Mouse (Mus musculus): ENCODE results near the gene Sesn2. TPM values are rescaled to one million over a fixed set of nuclear protein-coding genes. Genes with fewer than 3 reads are reported as not detected.
"Not testable (repeated sequence)": the region's sequence is repeated elsewhere in the genome, so short reads cannot be mapped to it uniquely, and the experiment has no call there.

Gene Sesn2
- polyA plus RNA-seq, 1 experiment from 2014 or later, result 8.1 TPM

- Histone ChIP-seq H3K27ac (no peak overlapping the region), H3K36me3 (replicated peaks) (no peaks in the 10 kb centered on the region), H3K9ac (no peak overlapping the region), H3K4me1 (peaks cover 4% of the 10 kb centered on the region; the same call in 1 of the 2 replicates), H3K4me3 (no peak overlapping the region), H3K27me3 (replicated peaks) (no peaks in the 10 kb centered on the region), H3K9me3 (no peaks in the 10 kb centered on the region), H3K4me2 (no peak overlapping the region)
- no peak for ATAC-seq (replicated peaks)
- 91% methylated on average over 15 of the region's 15 CpGs for WGBS
These were observed 19.9 kb downstream of the Sesn2 start for GRCm38 (mm10) chr4:132490273-132491010.

- Histone ChIP-seq H3K4me2 (no peak overlapping the region), H3K4me1 (peaks cover 4% of the 10 kb centered on the region; the same call in 1 of the 2 replicates), H3K36me3 (replicated peaks) (no peaks in the 10 kb centered on the region), H3K9ac (no peak overlapping the region), H3K27me3 (replicated peaks) (no peaks in the 10 kb centered on the region), H3K4me3 (no peak overlapping the region), H3K27ac (no peak overlapping the region), H3K9me3 (no peaks in the 10 kb centered on the region)
- ATAC-seq (replicated peaks), result no peak
- 78% methylated on average over 6 of the region's 6 CpGs for WGBS
These were observed 21.3 kb downstream of the Sesn2 start for GRCm38 (mm10) chr4:132488976-132489375.

DNA sequence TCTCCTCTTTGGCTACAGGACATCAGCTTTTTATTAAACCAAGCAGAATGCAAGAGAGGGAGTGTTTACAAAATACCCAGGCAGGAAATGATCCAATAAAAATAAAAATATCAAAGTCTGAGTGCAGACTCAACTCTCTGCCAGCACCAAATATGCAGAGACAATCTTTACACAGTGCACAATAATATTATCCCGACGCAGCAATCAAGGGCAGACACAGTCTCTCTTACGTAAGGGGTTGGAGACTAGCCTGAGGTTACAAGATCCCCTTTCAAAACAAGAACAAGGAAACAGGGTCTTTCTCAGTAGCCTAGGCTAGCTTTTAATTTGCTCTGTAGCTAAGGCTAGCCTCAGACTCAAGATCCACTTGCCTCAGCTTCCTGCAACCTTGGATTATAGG lies 21.8 kb downstream of the Sesn2 start:
- ATAC-seq (replicated peaks), result no peak
- no peaks in the 10 kb centered on the region for H3K9me3 ChIP-seq
- H3K27me3 ChIP-seq (replicated peaks), result no peaks in the 10 kb centered on the region
- 89% methylated on average over 3 of the region's 3 CpGs for WGBS
- H3K4me1 ChIP-seq, result peaks cover 4% of the 10 kb centered on the region; the same call in 1 of the 2 replicates
- no peak overlapping the region for H3K9ac ChIP-seq
- no peak overlapping the region for H3K4me2 ChIP-seq
- no peak overlapping the region for H3K4me3 ChIP-seq
- no peak overlapping the region for H3K27ac ChIP-seq
- H3K36me3 ChIP-seq (replicated peaks), result no peaks in the 10 kb centered on the region

DNA sequence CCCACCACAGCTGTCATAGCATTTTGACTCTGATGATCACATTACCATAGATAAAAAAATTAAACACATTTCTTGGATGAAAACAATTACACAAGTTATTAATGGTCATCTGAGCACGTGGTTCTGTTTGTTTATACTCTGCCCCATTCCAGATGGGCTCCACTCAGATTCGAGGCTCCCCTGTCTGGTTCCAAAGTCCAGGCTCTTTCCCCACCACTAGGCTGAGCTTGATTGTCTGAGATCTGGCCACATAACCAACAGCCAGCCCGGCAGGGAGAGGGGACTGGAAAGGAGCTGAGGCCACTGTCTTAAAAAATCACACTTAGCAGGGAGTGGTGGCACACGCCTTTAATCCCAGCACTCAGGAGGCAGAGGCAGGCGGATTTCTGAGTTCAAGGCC lies 25.5 kb downstream of the Sesn2 start:
- no peaks in the 10 kb centered on the region for H3K9me3 ChIP-seq
- no peak overlapping the region for H3K27ac ChIP-seq
- no peak overlapping the region for H3K4me3 ChIP-seq
- H3K4me2 ChIP-seq, result no peak overlapping the region
- WGBS, result 72% methylated on average over 5 of the region's 5 CpGs
- H3K9ac ChIP-seq, result no peak overlapping the region
- no peaks in the 10 kb centered on the region for H3K36me3 ChIP-seq (replicated peaks)
- no peak for ATAC-seq (replicated peaks)
- H3K27me3 ChIP-seq (replicated peaks), result no peaks in the 10 kb centered on the region
- H3K4me1 ChIP-seq, result no peaks in the 10 kb centered on the region

DNA sequence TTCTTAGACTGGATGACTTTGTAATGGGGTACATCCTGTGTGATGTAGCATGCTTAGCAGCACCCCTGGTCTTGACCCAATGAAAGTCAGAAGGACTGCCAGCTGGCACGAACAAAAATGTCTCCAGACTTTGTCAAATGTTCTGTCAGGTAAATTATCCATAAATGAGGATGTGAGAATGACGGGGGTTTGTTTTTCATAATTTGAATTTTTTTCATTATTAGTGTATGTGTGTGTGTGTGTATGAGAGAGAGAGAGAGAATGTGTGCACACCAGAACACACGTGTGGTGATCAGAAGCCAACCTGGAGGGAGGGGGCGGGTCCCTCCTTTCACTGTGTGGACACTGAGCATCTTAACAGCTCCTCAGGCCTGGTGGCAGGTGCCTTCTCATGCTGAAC lies 26.1 kb downstream of the Sesn2 start:
- Histone ChIP-seq H3K27ac (no peak overlapping the region), H3K36me3 (replicated peaks) (no peaks in the 10 kb centered on the region), H3K4me3 (no peak overlapping the region), H3K4me1 (no peaks in the 10 kb centered on the region), H3K9me3 (no peaks in the 10 kb centered on the region), H3K4me2 (no peak overlapping the region), H3K9ac (no peak overlapping the region), H3K27me3 (replicated peaks) (no peaks in the 10 kb centered on the region)
- no peak for ATAC-seq (replicated peaks)
- 82% methylated on average over 4 of the region's 4 CpGs for WGBS

GRCm38 (mm10) chr4:132482956-132483608 lies 27.2 kb downstream of the Sesn2 start:
- Histone ChIP-seq H3K4me1 (no peaks in the 10 kb centered on the region), H3K4me2 (no peak overlapping the region), H3K9ac (no peak overlapping the region), H3K27me3 (replicated peaks) (no peaks in the 10 kb centered on the region), H3K4me3 (no peak overlapping the region), H3K9me3 (no peaks in the 10 kb centered on the region), H3K36me3 (replicated peaks) (no peaks in the 10 kb centered on the region), H3K27ac (no peak overlapping the region)
- ATAC-seq (replicated peaks), result no peak
- WGBS, result 82% methylated on average over 13 of the region's 13 CpGs

- not testable (repeated sequence) for H3K4me3 ChIP-seq; H3K4me2 ChIP-seq; H3K36me3 ChIP-seq (replicated peaks); H3K27ac ChIP-seq; H3K9ac ChIP-seq; H3K27me3 ChIP-seq (replicated peaks); H3K4me1 ChIP-seq; H3K9me3 ChIP-seq; ATAC-seq (replicated peaks)
- 69% methylated on average over 3 of the region's 3 CpGs for whole genome bisulfite sequencing
These were observed 28.2 kb downstream of the Sesn2 start for GRCm38 (mm10) chr4:132482104-132482503.

DNA sequence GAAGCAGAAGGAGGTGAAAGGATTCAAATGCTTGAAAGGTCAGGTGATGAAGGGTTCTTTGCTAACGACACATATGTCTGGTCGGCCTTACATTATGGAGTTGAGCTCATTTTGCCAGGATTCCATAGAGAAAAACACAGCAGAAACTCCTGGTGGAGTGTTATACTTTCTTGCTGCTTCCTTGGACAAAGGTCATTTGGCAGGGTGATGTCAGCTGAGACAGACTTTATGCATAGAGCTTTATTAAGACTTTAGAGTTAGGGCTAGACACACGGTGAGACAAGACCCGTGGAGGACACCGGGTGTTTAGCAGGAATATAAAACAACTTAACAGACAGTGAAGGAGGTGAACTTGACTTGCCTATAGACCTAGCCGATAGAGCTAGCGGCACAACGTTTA lies 32.5 kb downstream of the Sesn2 start:
- no peaks in the 10 kb centered on the region for H3K4me1 ChIP-seq
- no peaks in the 10 kb centered on the region for H3K27me3 ChIP-seq (replicated peaks)

GRCm38 (mm10) chr4:132475895-132476878 lies 34.1 kb downstream of the Sesn2 start:
- Histone ChIP-seq H3K9me3 (no peaks in the 10 kb centered on the region), H3K27ac (no peak overlapping the region), H3K9ac (no peak overlapping the region), H3K36me3 (replicated peaks) (no peaks in the 10 kb centered on the region), H3K4me3 (no peak overlapping the region), H3K4me2 (no peak overlapping the region), H3K4me1 (no peaks in the 10 kb centered on the region), H3K27me3 (replicated peaks) (no peaks in the 10 kb centered on the region)
- no peak for ATAC-seq (replicated peaks)
- 78% methylated on average over 13 of the region's 13 CpGs for WGBS

More for the DNA sequence above, 32.5 kb downstream of the Sesn2 start:
- Histone ChIP-seq H3K27ac (no peak overlapping the region), H3K9me3 (no peaks in the 10 kb centered on the region), H3K4me3 (no peak overlapping the region), H3K4me2 (no peak overlapping the region), H3K36me3 (replicated peaks) (no peaks in the 10 kb centered on the region), H3K9ac (no peak overlapping the region)
- 91% methylated on average over 8 of the region's 8 CpGs for WGBS
- no peak for ATAC-seq (replicated peaks)

- H3K9ac ChIP-seq, result no peak overlapping the region
- H3K4me2 ChIP-seq, result no peak overlapping the region
- no peak overlapping the region for H3K4me3 ChIP-seq
- no peaks in the 10 kb centered on the region for H3K9me3 ChIP-seq
- no peak for ATAC-seq (replicated peaks)
- WGBS, result 74% methylated on average over 4 of the region's 4 CpGs
- H3K36me3 ChIP-seq (replicated peaks), result no peaks in the 10 kb centered on the region
- H3K4me1 ChIP-seq, result no peaks in the 10 kb centered on the region
- no peaks in the 10 kb centered on the region for H3K27me3 ChIP-seq (replicated peaks)
- no peak overlapping the region for H3K27ac ChIP-seq
These were observed 35.7 kb downstream of the Sesn2 start for GRCm38 (mm10) chr4:132474631-132475030.

DNA sequence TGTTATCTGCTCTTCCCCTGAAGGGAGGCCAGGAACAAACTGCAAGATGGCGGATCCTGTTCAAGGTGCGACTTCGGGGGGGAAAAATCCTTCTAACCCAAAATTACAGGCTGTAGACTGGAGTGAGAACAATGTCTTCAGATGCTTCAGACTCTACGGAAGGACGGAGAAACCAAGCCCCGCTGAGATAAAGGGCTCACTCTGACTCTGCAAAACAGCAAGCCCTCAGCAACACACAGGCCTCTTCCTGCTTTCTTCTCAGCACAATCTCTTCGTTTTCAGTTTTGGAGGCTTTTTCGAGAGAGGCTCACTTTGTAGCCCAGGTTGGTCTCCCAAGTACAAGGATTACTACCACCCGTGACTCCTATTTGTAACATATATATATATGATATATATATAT lies 36.9 kb downstream of the Sesn2 start:
- no peak overlapping the region for H3K27ac ChIP-seq
- H3K36me3 ChIP-seq (replicated peaks), result no peaks in the 10 kb centered on the region
- 85% methylated on average over 9 of the region's 9 CpGs for WGBS
- H3K4me2 ChIP-seq, result no peak overlapping the region
- no peak overlapping the region for H3K9ac ChIP-seq
- no peaks in the 10 kb centered on the region for H3K27me3 ChIP-seq (replicated peaks)
- no peak for ATAC-seq (replicated peaks)
- H3K4me3 ChIP-seq, result no peak overlapping the region
- H3K4me1 ChIP-seq, result no peaks in the 10 kb centered on the region
- no peaks in the 10 kb centered on the region for H3K9me3 ChIP-seq

GRCm38 (mm10) chr4:132469873-132470272 lies 40.4 kb downstream of the Sesn2 start:
- H3K9me3 ChIP-seq, result no peaks in the 10 kb centered on the region
- no peak overlapping the region for H3K4me2 ChIP-seq
- no peak overlapping the region for H3K9ac ChIP-seq
- no peaks in the 10 kb centered on the region for H3K27me3 ChIP-seq (replicated peaks)
- no peak for ATAC-seq (replicated peaks)
- no peak overlapping the region for H3K4me3 ChIP-seq
- H3K4me1 ChIP-seq, result no peaks in the 10 kb centered on the region
- H3K36me3 ChIP-seq (replicated peaks), result no peaks in the 10 kb centered on the region
- H3K27ac ChIP-seq, result no peak overlapping the region
- WGBS, result 23% methylated on average over 3 of the region's 3 CpGs
